ENCODE assay signal across 14 mouse cellular contexts in genomic region chr19:26643936-26644335, GRCm38 (mm10).
"Had no signal": no experiment of that assay in that cellular context is flagged by ENCODE, and none has a peak within 500 bp of the region (broad histone marks: within the 10 kb centered on the region; RNA-seq: fewer than 3 reads in every experiment).

No protein-coding gene starts in this region.

- H3K4me1 ChIP-seq: liver, embryonic 12.5 days; midbrain, embryonic 15.5 days; neural tube, embryonic 13.5 days had no signal

- H3K9ac ChIP-seq: limb, embryonic 15.5 days; liver, embryonic 12.5 days; lung, embryonic 14.5 days; midbrain, embryonic 15.5 days; neural tube, embryonic 13.5 days had no signal

- H3K9me3 ChIP-seq: limb, embryonic 15.5 days; liver, embryonic 12.5 days; midbrain, embryonic 15.5 days; neural tube, embryonic 13.5 days had no signal

- H3K36me3 ChIP-seq: liver, embryonic 12.5 days; midbrain, embryonic 15.5 days had no signal

- H3K27me3 ChIP-seq: limb, embryonic 15.5 days; liver, embryonic 12.5 days; midbrain, embryonic 15.5 days; neural tube, embryonic 13.5 days had no signal

- ATAC-seq: intestine, postnatal 0 days; liver, embryonic 12.5 days; midbrain, embryonic 15.5 days had no signal

- H3K4me3 ChIP-seq: left cerebral cortex, adult 2 months; limb, embryonic 15.5 days; liver, embryonic 12.5 days; midbrain, embryonic 15.5 days; neural tube, embryonic 13.5 days had no signal

- H3K4me2 ChIP-seq: limb, embryonic 15.5 days; liver, embryonic 12.5 days; lung, embryonic 14.5 days; midbrain, embryonic 15.5 days; neural tube, embryonic 13.5 days had no signal

- H3K27ac ChIP-seq: left cerebral cortex, adult 2 months; limb, embryonic 15.5 days; liver, embryonic 12.5 days; midbrain, embryonic 15.5 days; neural tube, embryonic 13.5 days had no signal

- DNase-seq: kidney, adult 8-10 months; kidney, postnatal 25 days; lung, embryonic 14.5 days; lung, postnatal 10 days; lung, postnatal 4 days; retina, postnatal 1 day; thymus, adult 18-20 months; thymus, postnatal 14 days had no signal
